Mouse (Mus musculus) monocyte, adult 2 months (primary cell): ENCODE measurements around the gene Kcnj6.

Source experiments
- DNase-seq, 2 experiments: peaks; one replicate each; pipeline ENCODE4 v3.0.0; 2022; ENCODE audit warnings: low spot score in 2 of 2, low read depth in 1 of 2

Gene Kcnj6

GRCm38 (mm10) chr16:94997340-94997849 lies at the start of gene Kcnj6:
Gene Kcnj6 (minus strand): TSS chr16:94997701.
- DNase-seq: no peak

GRCm38 (mm10) chr16:95009937-95010336 lies 12.4 kb upstream of the Kcnj6 start:
- no peak for DNase-seq

- DNase-seq: no peak
Measured at GRCm38 (mm10) chr16:95004599-95004998, 7.1 kb upstream of the Kcnj6 start.

- DNase-seq: no peak
Measured at GRCm38 (mm10) chr16:94999551-94999950, 2.0 kb upstream of the Kcnj6 start.

GRCm38 (mm10) chr16:94999019-94999418 lies 1.5 kb upstream of the Kcnj6 start:
- no peak for DNase-seq

- no peak for DNase-seq
Measured at GRCm38 (mm10) chr16:94996791-94997281, 665 bp downstream of the Kcnj6 start.

GRCm38 (mm10) chr16:94995542-94996131 lies 1.9 kb downstream of the Kcnj6 start:
- no peak for DNase-seq

GRCm38 (mm10) chr16:94994924-94995323 lies 2.6 kb downstream of the Kcnj6 start:
- no peak for DNase-seq

- DNase-seq: no peak
Measured at GRCm38 (mm10) chr16:94994148-94994547, 3.4 kb downstream of the Kcnj6 start.

- DNase-seq: no peak
Measured at GRCm38 (mm10) chr16:94990114-94990513, 7.4 kb downstream of the Kcnj6 start.

GRCm38 (mm10) chr16:94986731-94987130 lies 10.8 kb downstream of the Kcnj6 start:
- DNase-seq: no peak

GRCm38 (mm10) chr16:94984263-94984662 lies 13.2 kb downstream of the Kcnj6 start:
- DNase-seq: no peak

GRCm38 (mm10) chr16:94980374-94980773 lies 17.1 kb downstream of the Kcnj6 start:
- DNase-seq: no peak

- no peak for DNase-seq
Measured at GRCm38 (mm10) chr16:94979499-94979898, 18.0 kb downstream of the Kcnj6 start.

GRCm38 (mm10) chr16:94972080-94972855 lies 25.2 kb downstream of the Kcnj6 start:
- DNase-seq: no peak

- DNase-seq: no peak
Measured at GRCm38 (mm10) chr16:94968941-94969340, 28.6 kb downstream of the Kcnj6 start.

GRCm38 (mm10) chr16:94968472-94968871 lies 29.0 kb downstream of the Kcnj6 start:
- DNase-seq: no peak

GRCm38 (mm10) chr16:94957156-94957828 lies 40.2 kb downstream of the Kcnj6 start:
- DNase-seq: no peak

- DNase-seq: no peak
Measured at GRCm38 (mm10) chr16:94956410-94956809, 41.1 kb downstream of the Kcnj6 start.

GRCm38 (mm10) chr16:94953294-94953693 lies 44.2 kb downstream of the Kcnj6 start:
- DNase-seq: no peak

- no peak for DNase-seq
Measured at GRCm38 (mm10) chr16:94949172-94949571, 48.3 kb downstream of the Kcnj6 start.

- DNase-seq: no peak
Measured at GRCm38 (mm10) chr16:94946848-94947247, 50.7 kb downstream of the Kcnj6 start.
